Mouse (Mus musculus) hindbrain, embryonic 14.5 days (tissue): ENCODE measurements around the gene Lif. TPM values are rescaled to one million over a fixed set of nuclear protein-coding genes. Genes with fewer than 3 reads are reported as not detected.

Source experiments
- ATAC-seq: fragments of 200-750 bp; cut with Nextera tagmentation; 2 replicates; pipeline ENCODE4 v1.8.0; 2017; ENCODE audit warnings: moderate number of reproducible peaks, mild to moderate bottlenecking, moderate TSS enrichment, moderate library complexity; ENCODE audit not compliant: low FRiP score
- DNase-seq: peaks from one replicate; pipeline ENCODE4 v3.0.0-alpha.2; 2015; ENCODE audit warnings: low spot score
- H3K27ac ChIP-seq: fragments of 300-500 bp; sonication (generic); 2 replicates; pipeline ENCODE4 v1.5.1; 2014; ENCODE audit warnings: mild to moderate bottlenecking, moderate library complexity
- H3K27me3 ChIP-seq: fragments of 300-500 bp; sonication (generic); 2 replicates; pipeline ENCODE4 v1.6.1; 2014; ENCODE audit warnings: mild to moderate bottlenecking, low read length, mixed read lengths; ENCODE audit not compliant: control insufficient read depth, insufficient read depth
- H3K36me3 ChIP-seq: fragments of 300-500 bp; sonication (generic); replicated peaks from 2 replicates; pipeline ENCODE4 v1.6.1; 2014; ENCODE audit not compliant: control insufficient read depth, insufficient read depth
- H3K4me1 ChIP-seq: fragments of 300-500 bp; sonication (generic); replicated peaks from 2 replicates; pipeline ENCODE4 v1.6.1; 2014; ENCODE audit warnings: antibody characterized with exemption, low read length, mixed read lengths; ENCODE audit not compliant: control insufficient read depth, insufficient read depth
- H3K4me2 ChIP-seq: fragments of 300-500 bp; sonication (generic); replicated peaks from 2 replicates; pipeline ENCODE4 v1.6.1; 2014; ENCODE audit warnings: mild to moderate bottlenecking, moderate library complexity
- H3K4me3 ChIP-seq: fragments of 300-500 bp; sonication (generic); replicated peaks from 2 replicates; pipeline ENCODE4 v1.5.1; 2014; ENCODE audit warnings: mild to moderate bottlenecking, low read length
- H3K9ac ChIP-seq: fragments of 300-500 bp; sonication (generic); 2 replicates; pipeline ENCODE4 v1.6.1; 2014
- H3K9me3 ChIP-seq: fragments of 300-500 bp; sonication (generic); 2 replicates; pipeline ENCODE4 v1.6.1; 2016; ENCODE audit warnings: low read length; ENCODE audit not compliant: control insufficient read depth
- WGBS: fragments of 180-500 bp; shearing (Covaris S2); extraction: QIAGEN DNeasy Blood & Tissue Kit; methylation state at CpG from one replicate; pipeline ENCODE4 v1.1.7; 2014; 5-methylcytosine and 5-hydroxymethylcytosine counted together
- polyA plus RNA-seq: library from polyadenylated mRNA; unstranded; fragments of >200 nt; fragmentation: Nextera tagmentation; extraction: Ambion mirVana; gene quantifications from 2 replicates; pipeline ENCODE4 v1.2.1, GENCODE M21; 2014

Gene Lif
- polyA plus RNA-seq, 1 experiment from 2014 or later, result not detected

DNA sequence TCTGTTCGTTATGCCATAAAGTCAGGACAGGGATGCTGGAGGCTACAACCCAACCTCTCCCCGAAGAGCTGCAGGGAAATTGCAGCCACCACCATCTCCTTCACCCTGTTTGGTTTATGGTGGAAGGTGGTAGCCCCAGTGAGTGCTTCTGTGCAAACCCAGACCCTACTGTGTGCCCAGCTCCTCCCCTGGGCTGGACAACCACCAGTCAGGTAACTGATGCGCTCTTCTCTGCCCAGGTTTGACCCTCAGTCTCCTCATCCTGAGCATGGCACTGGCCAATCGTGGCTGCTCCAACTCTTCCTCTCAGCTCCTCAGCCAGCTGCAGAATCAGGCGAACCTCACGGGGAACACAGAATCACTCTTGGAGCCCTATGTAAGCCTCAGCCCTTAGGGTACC is 19.2 kb upstream of the Lif start:
- Histone ChIP-seq H3K4me3 (no peak overlapping the region), H3K27me3 (no peaks in the 10 kb centered on the region), H3K36me3 (no peaks in the 10 kb centered on the region), H3K27ac (no peak overlapping the region), H3K4me1 (no peaks in the 10 kb centered on the region), H3K9ac (no peak overlapping the region), H3K4me2 (no peak overlapping the region), H3K9me3 (no peaks in the 10 kb centered on the region)
- WGBS, result 88% methylated on average over 6 of the region's 6 CpGs
- no peak for ATAC-seq
- DNase-seq, result no peak

DNA sequence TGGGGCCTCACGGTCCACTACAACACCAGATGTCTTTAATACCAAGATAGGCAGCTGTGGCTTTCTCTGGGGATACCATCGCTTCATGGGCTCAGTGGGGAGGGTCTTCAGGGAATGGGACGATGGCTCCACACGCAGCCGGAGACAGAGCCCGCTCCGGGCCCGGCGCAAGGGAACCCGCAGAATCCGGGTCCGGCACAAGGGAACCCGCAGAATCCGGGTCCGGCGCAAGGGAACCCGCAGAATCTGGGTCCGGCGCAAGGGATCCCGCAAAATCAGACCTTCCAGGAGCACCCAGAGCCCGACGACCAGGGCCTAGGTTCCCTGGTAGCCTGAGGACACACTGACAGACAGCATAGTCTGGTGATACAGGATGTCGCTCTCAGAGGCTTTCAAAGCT is 17.7 kb upstream of the Lif start:
- Histone ChIP-seq H3K27me3 (no peaks in the 10 kb centered on the region), H3K4me3 (no peak overlapping the region), H3K4me2 (no peak overlapping the region), H3K9me3 (no peaks in the 10 kb centered on the region), H3K36me3 (no peaks in the 10 kb centered on the region), H3K9ac (no peak overlapping the region), H3K27ac (no peak overlapping the region), H3K4me1 (no peaks in the 10 kb centered on the region)
- ATAC-seq, result no peak
- WGBS, result 92% methylated on average over 23 of the region's 23 CpGs
- DNase-seq, result no peak

DNA sequence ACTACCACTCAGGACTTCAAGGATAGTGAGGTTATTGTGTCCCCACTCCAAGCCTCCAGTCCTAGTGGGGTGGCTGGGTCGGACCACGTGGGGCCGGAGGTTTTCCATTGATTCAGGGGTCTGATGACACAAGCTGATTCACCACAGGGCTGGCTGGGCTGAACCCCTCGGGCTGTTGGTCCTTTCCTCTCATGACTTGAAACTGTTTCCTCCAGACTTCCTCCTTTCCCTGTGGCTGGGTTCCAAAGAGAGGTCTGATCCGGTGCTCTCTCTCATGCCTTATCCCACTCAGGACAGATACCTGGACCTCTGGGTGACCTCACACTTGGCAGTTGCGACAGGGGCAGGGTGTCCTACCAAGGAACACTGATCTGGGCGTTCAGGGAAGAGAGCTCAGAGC is 17.2 kb upstream of the Lif start:
- no peak overlapping the region for H3K4me3 ChIP-seq
- no peak overlapping the region for H3K27ac ChIP-seq
- no peak overlapping the region for H3K4me2 ChIP-seq
- no peaks in the 10 kb centered on the region for H3K27me3 ChIP-seq
- no peaks in the 10 kb centered on the region for H3K9me3 ChIP-seq
- DNase-seq (no peak), ATAC-seq (no peak)
- H3K36me3 ChIP-seq, result no peaks in the 10 kb centered on the region
- H3K9ac ChIP-seq, result no peak overlapping the region
- WGBS, result 80% methylated on average over 7 of the region's 7 CpGs
- H3K4me1 ChIP-seq, result no peaks in the 10 kb centered on the region

DNA sequence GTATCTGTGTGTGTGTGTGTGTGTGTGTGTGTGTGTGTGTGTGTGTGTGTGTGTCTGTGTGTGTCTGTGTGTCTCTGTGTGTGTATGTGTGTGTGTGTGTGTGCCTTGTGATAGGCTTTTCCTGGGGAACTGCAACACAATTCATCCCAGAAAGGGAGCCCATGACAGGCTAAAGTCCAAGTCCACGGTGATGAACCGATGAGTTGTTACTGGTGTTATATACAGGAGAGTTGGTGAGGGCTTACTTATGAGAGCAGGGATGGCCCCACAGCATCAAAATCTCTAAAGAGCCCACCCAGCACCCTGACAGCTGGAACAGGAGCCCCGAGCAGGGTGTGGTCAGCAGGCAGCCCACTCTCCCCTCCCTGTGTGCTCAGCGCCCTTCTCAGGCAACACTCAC is 16.2 kb upstream of the Lif start:
- H3K27ac ChIP-seq, result no peak overlapping the region
- H3K4me2 ChIP-seq, result no peak overlapping the region
- H3K9me3 ChIP-seq, result no peaks in the 10 kb centered on the region
- no peaks in the 10 kb centered on the region for H3K36me3 ChIP-seq
- no peaks in the 10 kb centered on the region for H3K4me1 ChIP-seq
- DNase-seq (no peak), ATAC-seq (no peak)
- H3K4me3 ChIP-seq, result no peak overlapping the region
- WGBS, result 75% methylated on average over 4 of the region's 4 CpGs
- no peaks in the 10 kb centered on the region for H3K27me3 ChIP-seq
- no peak overlapping the region for H3K9ac ChIP-seq

DNA sequence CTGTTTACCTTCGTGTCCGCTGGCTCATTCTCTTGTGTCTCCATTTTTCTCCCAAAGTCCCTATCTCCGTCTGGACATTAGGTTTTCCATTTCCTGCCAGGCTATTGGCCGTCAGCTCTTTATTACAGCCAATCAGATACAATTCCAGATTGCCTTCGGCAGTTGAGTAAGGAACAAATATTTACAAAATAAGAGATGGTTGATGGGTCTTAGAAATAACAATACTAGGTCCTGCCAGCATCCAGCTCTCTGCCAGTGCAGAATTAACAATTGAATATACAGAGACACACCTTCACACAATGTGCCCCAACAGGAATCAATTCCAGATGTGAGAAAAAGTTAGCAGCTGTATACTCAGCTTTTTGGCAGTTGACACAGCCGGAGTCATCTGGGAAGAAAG is 11.2 kb upstream of the Lif start:
- no peaks in the 10 kb centered on the region for H3K9me3 ChIP-seq
- no peaks in the 10 kb centered on the region for H3K36me3 ChIP-seq
- DNase-seq (no peak), ATAC-seq (no peak)
- H3K27ac ChIP-seq, result no peak overlapping the region
- H3K27me3 ChIP-seq, result no peaks in the 10 kb centered on the region
- no peaks in the 10 kb centered on the region for H3K4me1 ChIP-seq
- H3K4me2 ChIP-seq, result no peak overlapping the region
- H3K9ac ChIP-seq, result no peak overlapping the region
- WGBS, result 72% methylated on average over 6 of the region's 6 CpGs
- H3K4me3 ChIP-seq, result no peak overlapping the region

DNA sequence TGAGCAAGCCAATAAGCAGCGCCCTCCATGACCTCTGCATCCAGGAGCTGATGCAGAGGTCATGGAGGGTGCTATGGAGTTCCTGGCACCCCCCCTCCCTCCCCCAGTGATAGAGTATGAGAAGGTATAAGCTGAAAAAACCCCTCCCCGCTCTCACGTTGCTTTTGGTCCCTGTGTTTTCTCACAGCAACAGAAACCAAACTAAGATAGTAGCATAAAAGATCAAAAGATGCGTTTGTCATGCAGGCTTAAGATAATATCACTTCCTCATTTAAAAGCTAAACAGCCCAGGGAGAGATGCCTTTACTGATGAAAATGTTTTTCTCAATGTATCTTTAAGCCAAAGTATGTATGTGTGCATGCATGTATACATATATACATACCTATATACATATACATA is 10.7 kb upstream of the Lif start:
- Histone ChIP-seq H3K4me3 (no peak overlapping the region), H3K36me3 (no peaks in the 10 kb centered on the region), H3K9ac (no peak overlapping the region), H3K4me1 (no peaks in the 10 kb centered on the region), H3K9me3 (no peaks in the 10 kb centered on the region), H3K27ac (no peak overlapping the region), H3K4me2 (no peak overlapping the region), H3K27me3 (no peaks in the 10 kb centered on the region)
- ATAC-seq, result no peak
- 79% methylated on average over 4 of the region's 4 CpGs for WGBS
- no peak for DNase-seq

DNA sequence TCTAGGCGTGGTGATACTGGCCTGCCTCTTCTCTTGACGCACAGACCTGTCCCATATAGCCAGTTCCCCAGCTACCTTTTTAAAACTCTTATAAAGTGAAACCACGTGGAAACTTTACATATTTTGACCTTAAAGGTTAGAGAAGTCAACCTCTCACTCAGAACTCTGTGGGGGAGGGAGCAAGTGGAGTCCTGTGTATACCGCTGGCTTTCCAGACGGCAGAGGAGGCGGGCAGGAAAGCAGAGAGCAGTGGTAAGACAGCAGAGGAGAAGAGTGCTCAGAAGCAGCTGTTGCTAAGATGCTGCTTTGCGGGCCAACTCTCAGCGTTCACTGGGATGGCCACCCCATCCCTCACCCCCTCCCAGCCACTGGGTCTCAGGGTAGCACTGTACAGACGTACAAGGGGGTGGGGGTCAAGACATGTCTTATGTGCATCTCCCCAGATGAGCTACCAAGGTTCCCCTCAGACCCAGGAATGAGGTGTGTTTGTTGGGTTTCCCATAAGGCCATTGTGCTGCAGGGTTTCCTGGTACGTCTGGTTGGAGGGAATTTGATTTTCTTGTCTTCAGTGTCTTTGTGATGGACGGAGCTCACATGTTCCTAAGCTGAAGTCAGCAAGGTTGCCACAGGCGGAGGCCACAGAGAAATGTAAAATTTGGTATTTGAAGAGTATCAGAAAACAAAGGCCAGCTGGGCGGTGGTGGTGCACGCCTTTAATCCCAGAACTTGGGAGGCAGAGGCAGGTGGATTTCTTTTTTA is 10.0 kb upstream of the Lif start:
- H3K36me3 ChIP-seq, result no peaks in the 10 kb centered on the region
- 81% methylated on average over 14 of the region's 14 CpGs for WGBS
- no peak overlapping the region for H3K27ac ChIP-seq
- H3K4me1 ChIP-seq, result no peaks in the 10 kb centered on the region
- no peak for DNase-seq
- H3K4me2 ChIP-seq, result no peak overlapping the region
- ATAC-seq, result no peak
- H3K9me3 ChIP-seq, result no peaks in the 10 kb centered on the region
- H3K4me3 ChIP-seq, result no peak overlapping the region
- H3K9ac ChIP-seq, result no peak overlapping the region
- H3K27me3 ChIP-seq, result no peaks in the 10 kb centered on the region

DNA sequence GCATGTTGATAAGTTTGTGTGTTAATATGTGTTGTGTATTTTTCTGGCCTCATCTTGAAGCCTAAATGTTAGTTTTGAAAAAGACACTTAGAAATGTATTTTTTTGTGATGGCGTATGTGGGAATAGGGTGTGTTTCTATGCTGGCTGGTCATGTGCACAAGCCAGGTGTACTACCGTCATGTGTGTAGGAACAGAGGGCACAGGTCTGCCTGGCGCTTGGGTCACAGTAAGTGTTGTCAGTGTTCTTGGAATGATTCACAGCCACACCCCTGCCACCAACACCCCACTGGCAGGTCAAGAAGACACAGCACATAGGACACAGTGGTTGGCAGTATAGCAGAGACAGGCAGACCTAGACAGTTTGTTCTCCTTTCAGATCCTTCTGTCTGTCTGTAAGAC is 8.2 kb upstream of the Lif start:
- Histone ChIP-seq H3K36me3 (no peaks in the 10 kb centered on the region), H3K9me3 (no peaks in the 10 kb centered on the region), H3K4me2 (no peak overlapping the region), H3K4me3 (no peak overlapping the region), H3K9ac (no peak overlapping the region), H3K4me1 (no peaks in the 10 kb centered on the region), H3K27ac (no peak overlapping the region), H3K27me3 (no peaks in the 10 kb centered on the region)
- no peak for ATAC-seq
- DNase-seq, result no peak
- 94% methylated on average over 3 of the region's 3 CpGs for WGBS

DNA sequence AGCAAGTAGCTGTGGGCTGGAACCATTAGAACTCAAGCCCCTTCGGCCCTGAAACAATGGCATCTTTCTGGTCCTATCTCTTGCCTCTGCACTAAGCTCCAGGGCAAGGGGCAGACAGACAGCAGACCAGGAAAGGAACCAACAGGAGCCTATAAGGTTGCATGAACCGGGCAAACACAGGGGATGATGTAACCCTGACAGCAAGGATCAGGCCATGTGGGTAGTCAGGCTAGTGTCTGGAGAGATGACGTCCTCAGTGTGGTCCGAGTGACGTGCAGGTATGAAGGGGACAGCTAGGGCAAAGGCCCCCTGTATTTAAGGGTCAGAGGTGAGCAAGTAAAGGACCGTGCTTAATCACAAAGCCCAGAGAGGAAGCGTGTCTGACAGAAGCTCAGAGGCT is 7.1 kb upstream of the Lif start:
- Histone ChIP-seq H3K9me3 (no peaks in the 10 kb centered on the region), H3K4me2 (no peak overlapping the region), H3K27me3 (no peaks in the 10 kb centered on the region), H3K4me1 (no peaks in the 10 kb centered on the region), H3K4me3 (no peak overlapping the region), H3K36me3 (no peaks in the 10 kb centered on the region), H3K9ac (no peak overlapping the region), H3K27ac (no peak overlapping the region)
- ATAC-seq (no peak), DNase-seq (no peak)
- WGBS, result 81% methylated on average over 7 of the region's 7 CpGs

DNA sequence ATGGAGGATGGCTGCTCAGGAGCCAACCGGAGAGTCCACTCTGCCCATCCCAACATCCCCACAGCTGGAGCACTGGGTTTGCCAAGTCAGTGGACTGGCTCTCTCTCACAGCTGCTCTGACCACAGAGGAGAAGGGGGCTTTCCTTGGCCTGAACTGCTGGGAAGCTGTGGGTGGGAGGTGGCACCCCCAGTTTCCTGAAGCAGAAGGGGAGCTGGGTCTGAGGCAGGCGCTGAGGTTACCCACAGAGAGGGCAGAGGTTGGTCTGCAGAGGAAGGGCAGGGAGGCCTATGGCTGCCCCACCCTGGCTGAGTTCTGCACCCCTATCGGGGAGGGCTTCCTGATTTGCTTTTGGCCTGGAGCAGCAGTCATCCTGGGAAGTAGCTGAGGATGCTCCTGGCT is 6.0 kb upstream of the Lif start:
- Histone ChIP-seq H3K9ac (no peak overlapping the region), H3K9me3 (no peaks in the 10 kb centered on the region), H3K27me3 (no peaks in the 10 kb centered on the region), H3K36me3 (no peaks in the 10 kb centered on the region), H3K4me2 (no peak overlapping the region), H3K4me1 (no peaks in the 10 kb centered on the region), H3K4me3 (no peak overlapping the region), H3K27ac (no peak overlapping the region)
- DNase-seq (no peak), ATAC-seq (no peak)
- WGBS, result 89% methylated on average over 3 of the region's 3 CpGs
